Mouse (Mus musculus): ENCODE measurements at regions not wholly inside any gene's neighbourhood (a gene's known extent, or its start where the extent isn't known, plus 50 kb on each side); places are given as distances from the start of the nearest gene placed in this dataset.

DNA sequence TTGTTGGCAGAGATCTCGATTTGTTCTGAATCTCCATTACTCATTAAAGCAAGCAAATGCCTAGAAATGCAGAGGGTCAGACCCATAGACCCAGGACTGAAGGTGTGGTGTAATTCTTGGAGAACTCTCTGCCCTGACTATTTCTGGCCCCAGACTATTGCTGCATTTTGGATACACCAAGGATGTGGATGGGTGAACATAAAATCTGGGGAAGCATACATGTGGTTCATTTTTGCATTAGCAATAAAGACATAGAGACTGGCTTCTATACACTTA lies 303.0 kb downstream of the Meis1 start:
- DNase-seq (ENCODE audit: low read depth, low spot score): no peak

DNA sequence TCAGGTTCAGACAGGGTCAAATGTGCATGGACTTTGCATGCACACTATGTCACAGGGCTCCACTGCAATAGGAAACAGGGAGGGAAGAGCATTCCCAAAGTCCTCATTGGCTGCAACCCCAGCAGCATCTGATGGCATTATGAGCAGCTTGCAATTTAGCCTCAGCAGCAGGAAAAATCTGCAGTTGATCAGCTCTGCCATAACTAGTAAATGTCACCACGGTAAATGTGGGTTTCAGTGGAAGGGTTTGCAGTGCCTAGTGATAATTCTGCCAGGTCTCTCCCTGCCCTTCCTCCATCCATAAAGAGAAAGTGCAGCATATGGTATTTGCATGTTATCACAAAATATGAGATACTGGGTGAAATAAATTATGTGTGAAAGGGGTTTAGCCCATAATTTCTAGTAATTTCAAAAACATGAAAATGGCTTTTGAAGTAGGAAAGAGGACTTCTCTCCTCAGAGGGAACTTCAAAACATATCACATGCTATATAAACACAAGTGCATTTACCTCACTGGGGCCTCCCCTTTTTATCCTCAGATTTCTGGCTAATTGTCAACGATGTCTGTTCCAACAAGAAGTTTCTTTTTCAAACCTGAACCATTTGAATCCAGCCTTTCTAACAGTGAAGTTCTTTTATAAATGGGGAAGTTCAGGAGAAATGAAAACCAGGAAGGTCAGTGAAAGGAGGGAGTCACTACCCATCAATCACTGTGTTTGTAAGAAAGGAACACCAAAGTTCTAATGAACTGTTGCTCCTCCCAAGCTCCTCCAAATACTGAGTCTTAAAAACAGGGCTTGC lies 303.5 kb downstream of the Meis1 start:
- no peak for DNase-seq (ENCODE audit: low read depth, low spot score)

DNA sequence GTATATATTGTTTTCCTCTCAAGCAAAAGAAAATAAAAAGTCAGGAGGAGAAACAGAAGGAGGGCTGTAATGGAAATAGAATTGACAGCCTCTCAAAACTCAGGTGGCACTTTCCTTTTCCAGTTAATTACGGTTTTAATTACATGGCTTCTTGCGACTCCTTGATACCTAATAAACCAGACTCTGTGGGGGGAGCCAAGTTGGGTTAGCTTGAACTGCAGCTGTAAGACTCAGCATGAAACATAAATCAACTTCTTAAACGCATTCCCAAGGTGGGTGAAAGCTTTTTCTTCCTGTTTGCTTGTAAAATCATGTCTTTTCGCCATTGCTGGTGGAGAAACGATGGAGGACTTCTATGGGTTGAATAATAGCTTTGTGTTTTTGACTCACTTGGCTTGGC lies 304.4 kb downstream of the Meis1 start:
- no peak for DNase-seq (ENCODE audit: low read depth, low spot score)

DNA sequence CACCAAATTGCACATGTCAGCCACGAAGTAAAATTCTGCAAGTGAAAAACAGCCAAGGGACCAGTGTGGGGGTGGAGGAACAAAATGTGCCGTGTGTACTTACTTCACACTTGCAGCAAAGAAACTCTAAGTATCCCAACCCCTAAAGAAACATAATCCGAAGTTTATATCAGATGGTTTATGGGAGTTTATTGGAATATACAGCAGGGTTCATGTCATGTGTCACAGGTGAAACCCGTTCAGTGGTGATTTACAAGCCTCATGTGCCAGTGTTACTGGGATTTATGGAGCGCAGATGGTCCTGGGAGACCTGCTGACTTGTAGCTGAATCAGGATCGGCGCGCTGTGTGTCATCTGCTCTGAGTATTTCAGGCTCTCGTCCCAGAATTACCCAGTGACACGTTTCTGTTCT lies 306.1 kb downstream of the Meis1 start:
- peak; percentile 56 for DNase-seq (ENCODE audit: low read depth, low spot score)

DNA sequence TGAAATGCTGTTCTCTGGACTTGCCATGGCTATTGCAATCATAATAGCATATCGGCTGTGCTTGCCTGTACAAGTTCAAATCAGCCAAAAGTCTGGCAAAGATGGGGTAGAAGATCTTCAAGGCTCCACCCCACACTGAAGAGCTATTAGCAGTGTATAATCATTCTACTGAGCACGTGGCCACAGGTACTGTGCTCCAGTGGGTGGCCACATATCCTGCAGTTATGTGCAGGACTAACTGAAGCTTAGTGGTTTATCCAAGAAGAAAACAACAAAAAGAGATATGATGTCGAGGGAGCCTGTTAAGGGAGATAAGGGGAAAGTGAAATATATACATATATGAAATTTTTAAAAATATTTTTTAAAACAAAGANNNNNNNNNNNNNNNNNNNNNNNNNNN lies 309.2 kb downstream of the Meis1 start:
- DNase-seq (ENCODE audit: low read depth, low spot score): no peak

DNA sequence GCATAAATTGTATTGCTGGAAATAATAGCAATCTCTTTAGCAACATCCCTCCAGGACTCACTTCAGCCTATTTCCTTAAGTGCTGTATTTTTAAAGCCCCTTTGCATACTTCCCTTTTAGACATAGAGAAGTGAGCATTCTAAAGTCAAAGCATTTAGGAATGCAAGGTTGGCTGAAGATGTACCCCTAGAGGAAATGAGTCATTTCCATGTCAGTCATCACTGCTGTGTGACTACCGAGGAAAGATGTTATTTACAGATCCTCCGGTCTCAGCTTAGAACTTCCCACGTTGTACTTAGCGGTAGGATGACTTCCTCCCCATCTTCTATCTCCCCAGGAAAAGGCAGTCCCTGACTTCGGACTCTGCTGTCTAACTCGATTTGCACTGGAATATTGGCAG lies 337.2 kb downstream of the Meis1 start:
- no peak for DNase-seq (ENCODE audit: low read depth, low spot score)

DNA sequence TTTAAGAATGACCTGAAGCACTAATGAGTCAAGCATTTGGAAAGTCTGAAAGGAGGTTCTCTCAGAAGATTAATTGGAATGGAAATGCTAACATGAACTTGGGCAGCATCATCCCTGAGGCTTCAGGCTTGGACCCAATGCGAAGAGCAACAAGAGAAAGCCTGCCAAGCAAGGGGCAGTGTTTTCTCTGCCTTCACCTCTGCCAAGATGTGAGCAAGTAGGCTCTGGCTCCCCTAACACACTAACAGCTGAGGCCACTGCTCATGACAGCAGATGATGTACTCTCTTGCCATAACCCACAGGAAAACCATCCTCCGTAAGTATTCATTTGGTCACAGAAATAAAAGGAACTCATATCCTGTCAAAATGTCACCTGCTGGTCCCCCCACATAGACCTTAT lies 341.9 kb downstream of the Meis1 start:
- no peak for DNase-seq (ENCODE audit: low read depth, low spot score)

DNA sequence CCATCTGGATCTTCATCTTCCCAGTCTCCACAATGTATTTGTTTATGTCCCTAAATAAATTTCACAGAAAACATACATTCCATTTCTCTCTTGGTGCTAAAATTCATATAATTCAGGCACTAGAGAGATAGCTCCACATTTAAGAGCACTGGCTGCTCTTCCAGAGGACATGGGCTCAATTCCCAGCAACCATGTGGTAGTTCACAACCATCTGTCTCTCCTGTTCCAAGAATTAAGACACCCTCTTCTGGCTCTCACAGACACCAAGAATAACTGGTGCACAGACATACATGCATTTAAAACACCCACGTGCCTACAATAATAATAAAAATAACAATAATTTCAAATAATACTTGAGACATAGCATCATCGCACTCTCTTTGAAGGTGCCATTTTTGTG lies 347.8 kb downstream of the Meis1 start:
- DNase-seq (ENCODE audit: low read depth, low spot score): no peak

DNA sequence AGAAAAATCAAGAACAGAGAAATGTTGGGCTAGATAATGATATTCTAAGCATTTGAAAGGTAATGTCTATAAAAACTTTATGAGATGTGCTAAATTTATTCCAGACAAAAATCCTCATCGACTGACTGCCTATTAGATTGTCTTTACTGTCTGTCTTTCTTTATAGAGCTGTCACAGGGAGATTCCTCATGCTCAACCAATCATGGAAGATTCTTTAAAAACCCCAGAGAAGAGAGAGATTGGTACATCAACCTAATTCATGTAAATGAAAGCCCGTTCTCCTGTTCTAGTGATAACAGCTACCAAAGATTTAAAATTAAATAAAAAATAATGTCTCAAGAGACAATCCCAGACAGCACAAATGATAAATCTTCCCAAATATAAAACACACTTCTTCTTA lies 349.5 kb downstream of the Meis1 start:
- no peak for DNase-seq (ENCODE audit: low read depth, low spot score)

DNA sequence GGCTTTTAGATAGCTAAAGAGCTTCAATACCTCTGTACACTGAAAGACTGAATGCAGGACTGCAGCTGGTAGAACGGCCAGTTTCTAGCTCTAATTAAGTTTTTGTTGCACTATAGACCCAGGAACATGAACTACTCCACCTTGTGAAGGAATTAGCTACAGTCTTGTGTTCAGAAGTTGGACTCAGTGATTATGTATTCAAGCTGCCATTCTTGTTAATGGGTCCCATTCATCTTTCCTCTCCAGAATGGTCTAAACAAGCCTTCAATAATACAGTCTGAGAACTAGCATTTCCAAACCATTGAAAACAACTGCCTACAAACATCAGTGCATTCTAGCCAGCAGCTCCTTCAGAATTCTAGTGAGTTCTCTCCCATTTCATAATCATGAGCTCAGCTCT lies 362.4 kb downstream of the Meis1 start:
- DNase-seq (ENCODE audit: low read depth, low spot score): no peak

DNA sequence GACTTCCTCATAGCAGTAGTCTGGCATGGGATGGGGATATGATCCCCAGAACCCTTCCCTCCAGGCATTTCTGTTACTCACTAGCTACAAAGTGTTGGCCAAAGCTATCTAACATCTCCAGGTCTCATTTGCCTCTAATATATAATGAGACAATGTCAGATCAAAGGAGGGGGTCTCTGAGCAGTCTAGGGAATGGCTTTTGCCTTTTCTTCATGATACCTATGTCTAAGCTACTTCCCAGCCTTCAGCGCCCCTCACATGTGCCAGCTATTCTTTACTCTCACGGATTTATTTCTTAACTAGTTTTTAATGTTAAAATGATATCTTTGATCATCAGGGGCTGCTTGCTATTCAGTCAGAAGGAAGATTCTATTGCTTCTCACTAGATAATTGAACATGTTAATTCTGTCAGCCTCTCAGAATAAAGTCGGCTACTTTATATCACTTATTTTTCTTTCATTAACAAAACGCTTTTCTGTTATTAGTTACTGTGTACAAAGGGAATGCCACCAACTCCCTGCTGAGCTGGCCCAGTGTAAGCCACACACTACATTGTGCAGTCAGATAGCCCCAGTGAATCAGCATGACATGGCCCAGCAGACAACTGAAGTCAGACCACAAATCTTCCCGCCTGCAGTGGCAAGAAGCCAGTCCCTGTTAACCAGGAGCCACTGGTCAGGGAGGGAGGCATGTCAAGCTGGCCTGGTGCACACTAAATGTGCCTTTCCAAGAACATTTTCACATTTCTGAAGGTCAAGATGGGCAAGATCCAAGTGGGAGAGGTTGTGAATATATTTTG lies 386.6 kb downstream of the Meis1 start:
- no peak for DNase-seq (ENCODE audit: low read depth, low spot score)

DNA sequence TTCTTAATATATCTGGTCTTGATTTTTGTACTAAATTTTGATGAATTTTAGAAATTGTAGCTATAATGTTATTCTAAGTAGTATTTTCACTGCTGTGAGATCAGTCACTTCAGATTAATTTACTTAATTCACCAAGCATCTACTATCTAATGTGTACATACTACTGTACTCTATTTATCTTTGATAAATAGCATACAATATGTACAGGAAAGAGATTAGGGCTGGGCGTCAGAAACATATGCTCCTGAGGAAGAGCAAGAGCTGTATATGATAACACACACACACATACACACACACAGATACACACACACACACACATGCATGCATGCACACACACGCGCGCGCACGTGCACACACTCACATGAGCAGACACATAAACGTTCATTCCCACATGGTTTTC lies 387.2 kb downstream of the Meis1 start:
- no peak for DNase-seq (ENCODE audit: low read depth, low spot score)

DNA sequence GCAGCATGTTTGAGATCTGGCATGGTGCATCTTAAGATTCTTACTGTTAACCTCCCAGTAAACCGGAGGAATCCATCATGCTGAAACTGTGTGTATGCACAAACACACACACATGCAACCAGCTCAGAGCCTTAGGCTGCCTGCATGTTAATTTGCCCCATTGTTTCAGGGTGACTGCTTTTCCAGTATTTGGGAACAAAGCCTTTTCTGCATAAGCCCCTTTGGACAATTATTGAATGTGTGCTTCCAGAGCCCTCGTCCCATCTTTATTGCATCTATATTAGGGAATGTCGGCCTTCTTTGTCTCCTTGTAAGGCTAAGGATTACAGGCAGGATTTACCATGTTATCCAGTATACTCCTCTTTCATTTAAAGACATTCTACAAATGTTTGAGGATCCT lies 397.0 kb downstream of the Meis1 start:
- DNase-seq (ENCODE audit: low read depth, low spot score): no peak

DNA sequence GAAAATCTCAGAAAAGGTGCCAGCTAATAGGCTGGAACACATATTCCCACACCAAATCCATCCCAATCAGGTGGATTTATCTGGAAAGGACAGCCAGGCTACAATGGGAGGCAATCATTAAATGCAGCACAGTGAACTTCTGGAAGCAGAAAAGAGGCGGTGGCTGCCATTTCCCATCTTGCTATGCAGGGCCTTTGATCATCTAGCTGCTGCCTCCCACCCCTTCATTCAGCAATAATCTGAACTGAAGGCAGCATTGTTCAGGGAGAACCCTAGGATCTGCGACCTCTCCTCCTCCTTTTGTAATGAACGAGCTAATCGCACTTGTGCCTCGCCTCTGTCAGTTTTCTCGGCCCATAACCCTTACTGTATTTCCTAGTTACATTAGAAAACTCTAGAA lies 413.9 kb downstream of the Meis1 start:
- no peak for DNase-seq (ENCODE audit: low read depth, low spot score)

DNA sequence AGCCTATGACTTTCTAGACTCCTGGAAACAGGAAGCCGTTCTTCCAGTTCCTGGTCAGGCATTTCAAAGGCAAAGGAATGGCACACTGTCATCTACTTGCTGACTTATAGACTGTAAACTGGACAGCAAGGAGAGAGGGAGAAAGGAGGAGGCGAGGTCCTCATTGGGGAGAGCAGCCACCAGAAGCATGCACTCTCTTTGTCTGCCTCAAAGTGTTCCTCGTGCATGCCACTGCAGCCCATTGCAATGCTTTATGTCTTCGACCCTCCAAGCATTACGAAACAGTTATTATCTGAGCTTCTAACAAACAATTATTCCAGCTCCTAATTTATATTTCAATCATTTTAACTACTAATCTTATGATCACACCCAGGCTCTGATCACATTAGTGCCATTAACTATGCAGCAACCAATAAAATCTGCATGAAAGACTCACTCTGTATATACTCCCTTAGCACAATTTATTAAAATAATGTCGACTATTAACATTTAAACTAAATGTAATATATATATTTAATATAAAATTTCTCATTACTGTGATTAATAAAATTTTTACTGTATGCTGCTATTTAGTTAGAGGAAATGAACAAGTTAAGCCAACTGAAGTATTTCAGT lies 417.1 kb downstream of the Meis1 start:
- no peak for DNase-seq (ENCODE audit: low read depth, low spot score)

DNA sequence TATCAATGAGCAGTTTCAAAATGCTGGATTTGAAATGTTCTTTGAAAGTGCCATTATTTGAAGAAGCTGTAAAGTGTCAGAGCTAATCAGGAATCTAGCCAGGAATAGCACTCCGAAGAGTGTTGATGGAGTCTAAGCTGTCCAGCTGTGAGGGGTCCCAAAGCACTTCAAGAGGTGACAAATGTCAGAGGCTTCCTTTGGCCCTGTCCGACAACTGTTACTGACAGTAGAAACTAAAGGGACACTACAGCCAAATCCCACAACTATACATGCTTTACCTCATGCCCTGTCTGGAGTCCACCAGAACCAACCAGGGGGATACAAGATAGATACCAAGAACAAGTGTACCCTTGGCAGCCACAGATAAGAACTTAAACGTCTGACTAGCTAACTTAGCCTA lies 420.4 kb downstream of the Meis1 start:
- no peak for DNase-seq (ENCODE audit: low read depth, low spot score)

DNA sequence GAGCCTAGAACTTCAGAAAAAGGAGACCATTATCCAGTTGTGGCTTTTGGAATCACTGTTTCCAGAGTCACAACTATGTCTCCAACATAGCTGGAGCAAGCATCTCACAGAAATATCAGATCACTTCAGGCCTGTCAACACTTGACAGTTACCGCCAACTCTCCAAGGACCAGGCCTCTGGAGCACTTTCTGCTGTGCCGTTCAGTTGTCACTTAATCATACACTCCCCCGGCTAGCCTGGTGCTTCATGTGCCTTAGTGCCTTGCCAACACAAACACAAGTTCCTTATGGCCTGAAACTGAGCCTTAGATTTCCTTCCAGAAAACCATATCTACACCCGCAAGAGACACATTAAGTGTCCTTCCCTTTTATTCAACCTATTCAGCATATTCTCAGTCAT lies 421.8 kb downstream of the Meis1 start:
- no peak for DNase-seq (ENCODE audit: low read depth, low spot score)

DNA sequence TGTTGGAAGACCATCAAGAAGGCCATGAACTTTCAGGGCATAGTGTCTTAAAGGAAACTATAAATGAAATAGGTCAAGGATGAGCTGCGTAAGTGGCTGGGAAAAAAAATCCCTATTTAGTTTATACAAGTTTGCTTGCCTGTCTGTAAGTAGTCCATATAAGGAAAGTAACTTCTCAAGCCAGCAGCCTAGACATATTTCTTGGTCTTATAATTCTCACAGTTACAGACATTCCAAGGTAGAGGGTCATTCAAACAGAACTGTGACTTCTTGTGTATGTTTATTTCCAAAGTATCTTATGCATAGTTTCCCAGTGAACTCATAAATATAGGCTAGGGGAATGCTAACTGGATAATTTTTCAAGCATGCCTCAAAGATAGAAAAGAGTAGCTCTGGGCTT lies 428.3 kb downstream of the Meis1 start:
- DNase-seq (ENCODE audit: low read depth, low spot score): no peak

DNA sequence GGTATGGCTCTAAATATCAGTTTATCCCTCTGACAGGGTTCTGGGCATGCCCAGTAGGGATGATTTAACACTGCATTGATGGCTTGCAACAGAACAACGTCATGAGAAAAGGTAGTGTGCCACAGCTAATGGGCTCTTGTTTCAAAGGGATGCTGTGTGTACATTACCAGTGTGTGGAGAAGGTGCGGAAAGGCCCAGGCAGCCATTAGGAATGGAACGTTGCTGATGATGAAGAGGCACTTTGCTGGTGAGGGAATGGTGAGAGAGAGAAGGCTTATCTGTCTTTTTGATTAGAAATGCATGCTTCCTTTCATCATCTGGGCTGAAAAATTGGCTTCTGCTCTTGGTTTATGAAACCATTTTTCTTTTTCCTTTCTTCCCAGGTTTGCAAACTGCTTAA lies 432.3 kb downstream of the Meis1 start:
- no peak for DNase-seq (ENCODE audit: low read depth, low spot score)

DNA sequence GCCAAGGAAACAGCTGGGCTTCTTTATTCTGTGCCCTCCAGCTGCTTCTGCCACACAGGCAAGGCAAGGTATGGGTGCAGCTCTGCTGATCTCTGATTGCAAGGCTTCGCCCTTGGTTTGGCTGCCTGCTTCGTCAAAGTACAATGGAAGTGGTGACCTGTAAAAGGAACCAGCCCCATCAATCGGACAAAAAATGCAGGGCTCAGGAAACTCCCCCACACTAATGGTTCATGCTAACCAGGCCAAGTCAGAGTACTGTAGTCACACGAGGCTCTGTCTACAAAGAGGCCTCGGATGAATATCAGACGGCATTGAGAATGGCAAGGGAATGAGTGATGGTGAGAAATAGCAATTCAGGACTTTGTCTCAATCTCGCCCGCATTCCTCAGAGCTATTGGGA lies 433.8 kb downstream of the Meis1 start:
- DNase-seq (ENCODE audit: low read depth, low spot score): no peak

DNA sequence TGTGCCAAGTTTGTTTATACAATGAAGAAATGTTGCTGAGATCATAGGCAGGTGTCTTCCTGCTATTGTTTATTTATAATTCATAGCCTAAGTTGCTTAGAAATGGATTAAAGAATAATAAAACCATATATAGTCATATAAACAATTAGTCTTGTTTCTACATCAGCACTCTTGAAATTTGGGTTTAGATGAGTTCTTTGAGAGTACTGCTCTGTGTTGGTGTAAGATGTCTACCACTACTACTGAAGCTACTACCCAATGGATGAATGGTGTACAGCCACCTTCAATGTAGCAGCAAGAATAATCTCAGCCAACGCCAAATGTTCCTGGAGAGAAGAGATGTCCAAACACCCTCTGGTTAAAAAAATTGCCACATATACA lies 436.0 kb downstream of the Meis1 start:
- no peak for DNase-seq (ENCODE audit: low read depth, low spot score)

DNA sequence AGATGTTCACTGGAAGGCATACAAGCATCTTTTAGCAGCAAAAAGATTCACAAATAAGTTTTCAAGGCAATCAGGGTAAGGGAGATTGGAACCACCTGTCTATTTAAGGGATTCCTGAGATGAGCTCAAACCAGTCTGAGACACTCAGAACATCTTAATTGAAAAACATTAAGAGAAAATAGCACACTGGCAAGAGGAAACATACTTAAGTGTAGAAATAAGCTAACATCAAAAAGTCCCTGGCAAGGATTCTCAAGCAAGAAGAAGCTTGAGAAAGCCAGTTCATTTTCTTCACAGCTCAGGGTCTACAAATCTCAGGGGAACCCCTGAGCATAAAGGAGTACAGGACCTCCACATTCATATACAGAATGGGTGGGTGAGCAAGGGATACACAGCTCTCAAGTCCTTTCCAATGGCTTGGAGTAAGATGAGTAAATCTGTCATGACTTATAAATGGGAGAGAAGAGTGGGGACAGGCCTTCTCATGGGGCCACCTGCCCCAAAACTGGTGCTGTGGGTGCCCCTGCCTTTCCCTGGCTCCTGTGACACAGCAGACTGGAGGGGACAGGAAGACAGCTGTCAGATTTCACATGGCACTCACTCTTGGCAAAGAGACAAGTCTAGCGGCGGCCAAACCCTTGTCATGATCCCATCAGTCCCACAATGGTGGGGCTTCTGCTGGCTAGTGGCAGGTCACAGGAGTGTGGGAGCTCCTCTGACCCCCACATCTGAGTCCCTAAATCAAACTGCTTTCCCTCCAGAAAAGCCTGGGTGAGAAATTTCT lies 436.6 kb downstream of the Meis1 start:
- DNase-seq (ENCODE audit: low read depth, low spot score): no peak
